Mouse (Mus musculus) adrenal gland, adult 8-10 months (tissue): Measurements from ENCODE around the gene Rfxap. TPM values are rescaled to one million over a fixed set of nuclear protein-coding genes. Genes with fewer than 3 reads are reported as not detected.
A peak's percentile ranks its signal among the peaks of the same experiment; 100 is the strongest.

Experiments used
- DNase-seq: peaks from one replicate; pipeline ENCODE4 v3.0.0; 2022
- total RNA-seq, 4 experiments: library from RNA; stranded (reverse); gene quantifications; 2 replicates each; pipeline ENCODE4 v1.2.4; 2022

The Rfxap gene
- total RNA-seq: 10 to 100 TPM; 25.4 to 38.6 (median 31.6) TPM

GRCm38 (mm10) chr3:54807666-54808217, at the start of gene Rfxap:
Gene Rfxap (minus strand): TSS chr3:54807791.
- peak; percentile 90 for DNase-seq

- DNase-seq: no peak
Measured at GRCm38 (mm10) chr3:54835421-54835820, 27.8 kb upstream of the Rfxap start.

GRCm38 (mm10) chr3:54832491-54832890, 24.9 kb upstream of the Rfxap start:
- no peak for DNase-seq

GRCm38 (mm10) chr3:54822526-54822925, 14.9 kb upstream of the Rfxap start:
- DNase-seq: no peak

- no peak for DNase-seq
Measured at GRCm38 (mm10) chr3:54815292-54815691, 7.7 kb upstream of the Rfxap start.

GRCm38 (mm10) chr3:54814622-54815021, 7.0 kb upstream of the Rfxap start:
- DNase-seq: no peak

GRCm38 (mm10) chr3:54813418-54813988, 5.9 kb upstream of the Rfxap start:
- no peak for DNase-seq

GRCm38 (mm10) chr3:54811616-54812015, 4.0 kb upstream of the Rfxap start:
- no peak for DNase-seq

GRCm38 (mm10) chr3:54809111-54809510, 1.5 kb upstream of the Rfxap start:
- no peak for DNase-seq

GRCm38 (mm10) chr3:54807061-54807661, 430 bp downstream of the Rfxap start:
- peak; percentile 38 for DNase-seq

- no peak for DNase-seq
Measured at GRCm38 (mm10) chr3:54803713-54804112, 3.9 kb downstream of the Rfxap start.

GRCm38 (mm10) chr3:54797211-54797610, 10.4 kb downstream of the Rfxap start:
- DNase-seq: peak; percentile 40

GRCm38 (mm10) chr3:54795806-54796205, 11.8 kb downstream of the Rfxap start:
- no peak for DNase-seq

GRCm38 (mm10) chr3:54795379-54795778, 12.2 kb downstream of the Rfxap start:
- no peak for DNase-seq

- DNase-seq: no peak
Measured at GRCm38 (mm10) chr3:54793762-54794161, 13.8 kb downstream of the Rfxap start.

- no peak for DNase-seq
Measured at GRCm38 (mm10) chr3:54791822-54792677, 15.5 kb downstream of the Rfxap start.

GRCm38 (mm10) chr3:54790601-54791000, 17.0 kb downstream of the Rfxap start:
- peak; percentile 55 for DNase-seq

GRCm38 (mm10) chr3:54775989-54776631, 31.5 kb downstream of the Rfxap start:
- no peak for DNase-seq

GRCm38 (mm10) chr3:54773613-54774012, 34.0 kb downstream of the Rfxap start:
- DNase-seq: no peak

- DNase-seq: no peak
Measured at GRCm38 (mm10) chr3:54769349-54770275, 38.0 kb downstream of the Rfxap start.

GRCm38 (mm10) chr3:54768592-54768991, 39.0 kb downstream of the Rfxap start:
- no peak for DNase-seq

GRCm38 (mm10) chr3:54766811-54767210, 40.8 kb downstream of the Rfxap start:
- DNase-seq: no peak
